Mouse (Mus musculus) testis, adult 2 months (tissue): ENCODE results near the gene Ehf.

ENCODE experiments used
- CTCF ChIP-seq: fragments of 200-500 bp; IDR thresholded peaks from 2 replicates; pipeline ENCODE4 v1.5.1; 2012; ENCODE audit warnings: low read depth, mild to moderate bottlenecking, inconsistent platforms, low read length, moderate library complexity; ENCODE audit not compliant: control insufficient read depth, insufficient read depth, insufficient replicate concordance
- POLR2A ChIP-seq: fragments of 200-500 bp; IDR thresholded peaks from 2 replicates; pipeline ENCODE4 v1.6.1; 2012; ENCODE audit warnings: low read depth, mild to moderate bottlenecking, inconsistent platforms, low read length, moderate library complexity; ENCODE audit not compliant: control insufficient read depth

- TF ChIP-seq CTCF (no peak), POLR2A (no peak)
Measured at GRCm38 (mm10) chr2:103337370-103337769, 34.3 kb upstream of the Ehf start.
